Mouse (Mus musculus) forebrain, embryonic 13.5 days (tissue): ENCODE results near the gene Il1rl2. TPM values are rescaled to one million over a fixed set of nuclear protein-coding genes. Genes with fewer than 3 reads are reported as not detected.

Source experiments
- ATAC-seq: fragments of 200-750 bp; cut with Nextera tagmentation; 2 replicates; pipeline ENCODE4 v1.8.0; 2017
- H3K27ac ChIP-seq: fragments of 300-500 bp; sonication (generic); 2 replicates; pipeline ENCODE4 v1.5.1; 2015; ENCODE audit warnings: inconsistent platforms, mild to moderate bottlenecking, moderate library complexity
- H3K27me3 ChIP-seq: fragments of 300-500 bp; sonication (generic); 2 replicates; pipeline ENCODE4 v1.6.1; 2015; ENCODE audit warnings: mild to moderate bottlenecking, inconsistent platforms
- H3K36me3 ChIP-seq: fragments of 300-500 bp; sonication (generic); 2 replicates; pipeline ENCODE4 v1.6.1; 2015; ENCODE audit warnings: mild to moderate bottlenecking, inconsistent platforms; ENCODE audit not compliant: poor library complexity, severe bottlenecking
- H3K4me1 ChIP-seq: fragments of 300-500 bp; sonication (generic); 2 replicates; pipeline ENCODE4 v1.6.1; 2015; ENCODE audit warnings: inconsistent platforms
- H3K4me2 ChIP-seq: fragments of 300-500 bp; sonication (generic); 2 replicates; pipeline ENCODE4 v1.6.1; 2015; ENCODE audit warnings: inconsistent platforms, mild to moderate bottlenecking, moderate library complexity
- H3K4me3 ChIP-seq: fragments of 300-500 bp; sonication (generic); 2 replicates; pipeline ENCODE4 v1.5.1; 2015; ENCODE audit warnings: mild to moderate bottlenecking, inconsistent platforms
- H3K9ac ChIP-seq: fragments of 300-500 bp; sonication (generic); 2 replicates; pipeline ENCODE4 v1.6.1; 2015; ENCODE audit warnings: mild to moderate bottlenecking, inconsistent platforms
- H3K9me3 ChIP-seq: fragments of 300-500 bp; sonication (generic); replicated peaks from 2 replicates; pipeline ENCODE4 v1.6.1; 2016; ENCODE audit warnings: inconsistent platforms
- WGBS: fragments of 180-500 bp; shearing (Covaris S2); methylation state at CpG from one replicate; pipeline ENCODE4 v1.1.7; 2015; 5-methylcytosine and 5-hydroxymethylcytosine counted together
- polyA plus RNA-seq: library from polyadenylated mRNA; unstranded; fragments of >200 nt; fragmentation: Nextera tagmentation; extraction: Ambion mirVana; gene quantifications from 2 replicates; pipeline ENCODE4 v1.2.1, GENCODE M21; 2015

Il1rl2 gene
- polyA plus RNA-seq, 1 experiment from 2014 or later: 0.85 TPM

GRCm38 (mm10) chr1:40392535-40392934 lies 68.1 kb downstream of the Il1rl2 start:
- no peaks in the 10 kb centered on the region for H3K36me3 ChIP-seq
- no peak for ATAC-seq
- no peak overlapping the region for H3K4me2 ChIP-seq

DNA sequence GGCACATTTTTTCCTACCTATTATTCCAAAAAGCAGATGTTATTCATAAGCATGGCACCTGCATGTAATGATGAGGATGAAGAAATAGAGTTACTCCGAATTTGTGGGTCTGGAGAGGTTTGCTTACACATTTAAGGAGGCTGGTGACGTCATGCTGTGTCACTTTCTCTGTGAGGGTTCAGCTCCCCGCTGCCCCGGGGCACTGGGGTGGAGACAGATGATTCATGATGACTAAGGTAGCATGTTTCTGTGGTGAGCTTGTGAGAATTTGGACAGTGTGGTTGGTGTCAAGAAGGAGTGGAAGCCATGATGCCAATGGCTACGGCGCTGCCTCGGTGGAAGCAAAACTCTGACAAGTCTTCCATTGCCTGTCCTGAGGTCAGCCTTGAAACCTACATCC lies 68.8 kb downstream of the Il1rl2 start:
- no peak for ATAC-seq
- Histone ChIP-seq H3K9ac (no peak overlapping the region), H3K4me2 (no peak overlapping the region), H3K4me1 (no peaks in the 10 kb centered on the region), H3K36me3 (no peaks in the 10 kb centered on the region), H3K9me3 (no peaks in the 10 kb centered on the region), H3K27ac (no peak overlapping the region), H3K27me3 (no peaks in the 10 kb centered on the region), H3K4me3 (no peak overlapping the region)
- 93% methylated on average over 7 of the region's 7 CpGs for WGBS

More at GRCm38 (mm10) chr1:40392535-40392934, 68.1 kb downstream of the Il1rl2 start:
- Histone ChIP-seq H3K27me3 (no peaks in the 10 kb centered on the region), H3K4me1 (no peaks in the 10 kb centered on the region), H3K9ac (no peak overlapping the region), H3K4me3 (no peak overlapping the region), H3K9me3 (no peaks in the 10 kb centered on the region), H3K27ac (no peak overlapping the region)
- WGBS: 81% methylated on average over 6 of the region's 6 CpGs

DNA sequence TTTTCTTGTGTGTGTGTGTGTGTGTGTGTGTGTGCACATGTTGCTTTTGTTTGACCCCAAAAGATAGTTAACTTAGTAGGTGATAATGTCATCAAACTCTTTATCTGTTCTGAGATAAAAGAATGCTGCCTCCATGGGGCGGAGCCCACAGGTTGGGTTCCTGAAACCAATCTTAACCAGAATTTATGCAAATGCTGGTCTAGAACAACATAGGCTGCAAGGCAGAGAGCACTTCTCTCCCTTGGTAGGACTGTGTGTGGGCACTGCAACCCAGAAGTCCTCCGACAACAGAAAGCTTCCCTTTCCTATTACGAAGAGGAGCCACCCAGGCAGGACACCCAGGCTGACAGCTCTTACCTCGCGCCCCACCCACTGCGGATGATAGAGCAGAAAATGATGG lies 75.2 kb downstream of the Il1rl2 start:
- ATAC-seq: no peak
- no peaks in the 10 kb centered on the region for H3K36me3 ChIP-seq
- no peaks in the 10 kb centered on the region for H3K4me1 ChIP-seq
- H3K9ac ChIP-seq: no peak overlapping the region
- H3K9me3 ChIP-seq: no peaks in the 10 kb centered on the region
- no peak overlapping the region for H3K4me2 ChIP-seq
- H3K4me3 ChIP-seq: no peak overlapping the region
- H3K27me3 ChIP-seq: no peaks in the 10 kb centered on the region
- WGBS: 93% methylated on average over 6 of the region's 6 CpGs
- no peak overlapping the region for H3K27ac ChIP-seq

DNA sequence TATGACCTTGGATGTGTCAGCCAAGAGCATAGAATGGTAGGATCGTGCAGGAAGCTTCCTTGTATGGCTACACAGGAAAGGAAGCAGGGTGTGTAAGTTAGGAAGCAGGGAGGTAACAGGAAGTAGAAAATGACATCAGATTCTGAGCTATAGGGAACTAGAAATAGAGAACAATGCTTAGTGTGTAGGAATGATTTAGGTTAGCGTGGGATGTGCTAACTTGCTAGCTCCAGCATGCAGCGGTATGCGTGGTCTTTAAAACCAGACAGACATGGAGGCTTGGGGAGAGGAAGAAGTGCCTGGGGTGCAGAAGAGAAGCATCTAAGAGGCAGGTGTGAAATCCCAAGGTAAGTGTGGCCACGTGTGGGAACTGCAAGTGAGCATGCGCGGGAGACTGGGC lies 80.3 kb downstream of the Il1rl2 start:
- no peaks in the 10 kb centered on the region for H3K36me3 ChIP-seq
- no peaks in the 10 kb centered on the region for H3K27me3 ChIP-seq
- H3K27ac ChIP-seq: no peak overlapping the region
- H3K4me3 ChIP-seq: no peak overlapping the region
- H3K4me2 ChIP-seq: no peak overlapping the region
- H3K9ac ChIP-seq: no peak overlapping the region
- H3K9me3 ChIP-seq: no peaks in the 10 kb centered on the region
- 82% methylated on average over 7 of the region's 7 CpGs for WGBS
- H3K4me1 ChIP-seq: no peaks in the 10 kb centered on the region
- no peak for ATAC-seq

DNA sequence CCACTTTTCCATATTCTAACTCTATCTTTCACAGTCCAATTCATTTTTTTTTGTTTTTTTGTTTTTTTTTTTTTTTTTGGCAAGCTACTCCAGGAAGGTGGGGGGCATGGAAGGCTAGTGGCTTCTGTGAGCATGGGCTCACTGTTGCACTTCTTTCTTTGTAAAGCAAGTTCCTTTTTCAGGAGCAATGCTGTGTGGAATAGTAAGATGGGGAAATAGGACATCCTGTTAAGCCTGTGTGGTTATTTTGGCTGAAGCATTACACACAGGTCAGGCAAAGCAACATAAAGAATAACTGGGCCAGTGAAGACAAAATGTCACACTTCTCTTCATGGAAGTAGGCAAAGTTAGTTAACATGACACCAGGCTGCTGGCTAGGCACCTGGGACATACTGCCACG lies 85.5 kb downstream of the Il1rl2 start:
- H3K4me1 ChIP-seq: no peaks in the 10 kb centered on the region
- H3K9me3 ChIP-seq: no peaks in the 10 kb centered on the region
- H3K27ac ChIP-seq: no peak overlapping the region
- H3K27me3 ChIP-seq: no peaks in the 10 kb centered on the region
- H3K36me3 ChIP-seq: no peaks in the 10 kb centered on the region
- 67% methylated on average over 1 of the region's 1 CpGs for WGBS
- no peak overlapping the region for H3K4me3 ChIP-seq
- H3K9ac ChIP-seq: no peak overlapping the region
- no peak for ATAC-seq
- no peak overlapping the region for H3K4me2 ChIP-seq

DNA sequence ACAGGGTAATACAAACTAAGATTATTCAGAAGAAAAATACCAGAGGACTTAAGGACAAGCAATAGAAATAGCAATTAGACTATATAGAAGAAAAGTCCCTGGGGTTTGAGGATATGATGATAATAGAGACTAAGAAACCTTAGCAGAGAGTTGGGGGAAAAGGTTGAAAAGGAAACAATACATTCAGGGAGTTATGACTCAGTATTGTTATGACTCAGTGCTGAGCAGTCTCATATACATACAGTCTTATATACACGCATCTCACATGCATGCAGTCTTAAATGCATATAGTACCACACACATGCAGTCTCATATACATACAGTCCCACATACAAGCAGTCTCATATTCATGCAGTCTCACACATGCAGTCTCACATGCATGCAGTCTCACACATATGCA lies 88.6 kb downstream of the Il1rl2 start:
- Histone ChIP-seq H3K4me3 (no peak overlapping the region), H3K4me1 (no peaks in the 10 kb centered on the region), H3K9me3 (no peaks in the 10 kb centered on the region), H3K9ac (no peak overlapping the region), H3K36me3 (no peaks in the 10 kb centered on the region), H3K27me3 (no peaks in the 10 kb centered on the region), H3K27ac (no peak overlapping the region), H3K4me2 (no peak overlapping the region)
- no peak for ATAC-seq
- 91% methylated on average over 1 of the region's 1 CpGs for WGBS

GRCm38 (mm10) chr1:40414276-40414675 lies 89.9 kb downstream of the Il1rl2 start:
- no peaks in the 10 kb centered on the region for H3K27me3 ChIP-seq
- no peak for ATAC-seq
- H3K4me3 ChIP-seq: no peak overlapping the region
- no peak overlapping the region for H3K27ac ChIP-seq
- no peak overlapping the region for H3K4me2 ChIP-seq
- H3K36me3 ChIP-seq: no peaks in the 10 kb centered on the region
- 90% methylated on average over 7 of the region's 7 CpGs for WGBS
- no peaks in the 10 kb centered on the region for H3K9me3 ChIP-seq
- no peak overlapping the region for H3K9ac ChIP-seq
- no peaks in the 10 kb centered on the region for H3K4me1 ChIP-seq

GRCm38 (mm10) chr1:40414863-40415656 lies 90.7 kb downstream of the Il1rl2 start:
- Histone ChIP-seq H3K4me3 (no peak overlapping the region), H3K4me2 (no peak overlapping the region), H3K9ac (no peak overlapping the region), H3K9me3 (no peaks in the 10 kb centered on the region), H3K4me1 (no peaks in the 10 kb centered on the region), H3K36me3 (no peaks in the 10 kb centered on the region), H3K27me3 (no peaks in the 10 kb centered on the region), H3K27ac (no peak overlapping the region)
- ATAC-seq: no peak
- 73% methylated on average over 7 of the region's 7 CpGs for WGBS

GRCm38 (mm10) chr1:40417034-40417433 lies 92.6 kb downstream of the Il1rl2 start:
- no peak for ATAC-seq
- Histone ChIP-seq H3K27ac (no peak overlapping the region), H3K4me2 (no peak overlapping the region), H3K9ac (no peak overlapping the region), H3K4me3 (no peak overlapping the region), H3K27me3 (no peaks in the 10 kb centered on the region), H3K4me1 (no peaks in the 10 kb centered on the region), H3K36me3 (no peaks in the 10 kb centered on the region), H3K9me3 (no peaks in the 10 kb centered on the region)
- WGBS: 99% methylated on average over 2 of the region's 2 CpGs

Other genes with a start within 250 kb of the Il1rl2 start
- 0.54 and 0.70 TPM in 2 replicates for gene Il1r1, start 99.5 kb upstream of the Il1rl2 start, polyA plus RNA-seq
- gene Il1rl1, start 105.0 kb downstream of the Il1rl2 start, polyA plus RNA-seq: not detected in 2 replicates
- not detected in 2 replicates for gene Il18r1, start 140.9 kb downstream of the Il1rl2 start, polyA plus RNA-seq
- gene Il18rap, start 190.8 kb downstream of the Il1rl2 start, polyA plus RNA-seq: 0.09 and 0.15 TPM in 2 replicates